In genomic region chr8:116944385-116944696, GRCm38 (mm10) we compare ENCODE assay signal across 8 mouse cellular contexts. TPM values are rescaled to one million over a fixed set of nuclear protein-coding genes. Genes with fewer than 3 reads are reported as not detected.
DNase-seq lines count a peak whose midpoint lies in the region; ATAC-seq and TF ChIP-seq lines count a peak whose summit lies in the region.

No protein-coding gene starts in this region.

- no peak for ATAC-seq in embryonic facial prominence, embryonic 14.5 days (ENCODE audit: low read depth)
- ATAC-seq in neural tube, embryonic 13.5 days (ENCODE audit: low read depth), result no peak

- peak overlapping the region; percentile 85 for H3K4me2 ChIP-seq in embryonic facial prominence, embryonic 14.5 days (ENCODE audit: low read depth, low read length)
- H3K4me2 ChIP-seq in neural tube, embryonic 13.5 days, result peak overlapping the region; percentile 96

- DNase-seq in left cerebral cortex, adult 2 months (ENCODE audit: extremely low spot score in 1 of 2, low spot score in 2 of 2), result no peak
- no peak for DNase-seq in left cerebral cortex, postnatal 10 days (ENCODE audit: extremely low spot score in 1 of 2, low spot score in 2 of 2)
- no peak for DNase-seq in embryonic facial prominence, embryonic 14.5 days (ENCODE audit: low spot score)
- no peak for DNase-seq in limb, embryonic 10.5 days (ENCODE audit: low spot score)
- DNase-seq in gastrocnemius, postnatal 4 days (ENCODE audit: low spot score in 2 of 2), result no peak
- no peak for DNase-seq in cerebellum, adult 8-10 months
- no peak for DNase-seq in frontal cortex, adult 2 months (ENCODE audit: extremely low spot score in 1 of 2, low spot score in 1 of 2)

- peak overlapping the region; percentile 89; the same call in 1 of the 2 replicates for H3K9ac ChIP-seq in embryonic facial prominence, embryonic 14.5 days (ENCODE audit: low read depth, low read length)
- peak overlapping the region; percentile 92 for H3K9ac ChIP-seq in neural tube, embryonic 13.5 days

- 0 out of 2 replicates have a peak, but pooled peaks cover 6% of the 10 kb centered on the region for H3K4me1 ChIP-seq in embryonic facial prominence, embryonic 14.5 days (ENCODE audit: control insufficient read depth, insufficient read depth, low read length)
- H3K4me1 ChIP-seq in limb, embryonic 10.5 days, result peaks cover 23% of the 10 kb centered on the region
- peaks cover 26% of the 10 kb centered on the region for H3K4me1 ChIP-seq in neural tube, embryonic 13.5 days (replicated peaks)

- H3K9me3 ChIP-seq in embryonic facial prominence, embryonic 14.5 days (ENCODE audit: control insufficient read depth, low read length), result no peaks in the 10 kb centered on the region
- no peaks in the 10 kb centered on the region for H3K9me3 ChIP-seq in limb, embryonic 10.5 days (replicated peaks)
- no peaks in the 10 kb centered on the region for H3K9me3 ChIP-seq in neural tube, embryonic 13.5 days

- peak overlapping the region; percentile 92 for H3K27ac ChIP-seq in left cerebral cortex, adult 2 months
- H3K27ac ChIP-seq in embryonic facial prominence, embryonic 14.5 days (replicated peaks; ENCODE audit: low read depth, low read length), result no peak overlapping the region
- H3K27ac ChIP-seq in limb, embryonic 10.5 days, result no peak overlapping the region
- H3K27ac ChIP-seq in neural tube, embryonic 13.5 days (replicated peaks), result no peak overlapping the region

- peaks cover 9% of the 10 kb centered on the region; the same call in 1 of the 2 replicates for H3K36me3 ChIP-seq in embryonic facial prominence, embryonic 14.5 days (ENCODE audit: control insufficient read depth, insufficient read depth, low read length)
- H3K36me3 ChIP-seq in limb, embryonic 10.5 days, result peaks cover 17% of the 10 kb centered on the region
- no peaks in the 10 kb centered on the region for H3K36me3 ChIP-seq in neural tube, embryonic 13.5 days

- TF ChIP-seq CTCF in left cerebral cortex, adult 2 months (IDR thresholded peaks at IDR 0.05), result no peak

- intact Hi-C loops in left cerebral cortex, adult 2 months (cut with DNase I), result loop anchor here (1.0 to 5.0 kb wide), 2 partner anchors 23 to 533 kb away; partner anchors contain the start of genes Cenpn and Cmc2
- intact Hi-C loops in left cerebral cortex, postnatal 10 days (cut with DNase I), result loop anchor here (5.0 kb wide), 1 partner anchor 33 kb away; the partner anchor contains the start of gene 1700030J22Rik

- H3K27me3 ChIP-seq in embryonic facial prominence, embryonic 14.5 days (replicated peaks; ENCODE audit: control insufficient read depth, insufficient read depth, low read length), result no peaks in the 10 kb centered on the region
- H3K27me3 ChIP-seq in limb, embryonic 10.5 days (ENCODE audit: low read depth, poor library complexity, severe bottlenecking), result no peaks in the 10 kb centered on the region
- H3K27me3 ChIP-seq in neural tube, embryonic 13.5 days, result no peaks in the 10 kb centered on the region

- 2% methylated on average over 4 of the region's 4 CpGs for WGBS in embryonic facial prominence, embryonic 14.5 days
- WGBS in limb, embryonic 10.5 days, result 22% methylated on average over 4 of the region's 4 CpGs
- 19% methylated on average over 4 of the region's 4 CpGs for WGBS in neural tube, embryonic 13.5 days

- H3K4me3 ChIP-seq in left cerebral cortex, adult 2 months, result peak overlapping the region; percentile 94
- peak overlapping the region; percentile 88 for H3K4me3 ChIP-seq in embryonic facial prominence, embryonic 14.5 days (ENCODE audit: low read depth, low read length)
- H3K4me3 ChIP-seq in limb, embryonic 10.5 days, result peak overlapping the region; percentile 96
- H3K4me3 ChIP-seq in neural tube, embryonic 13.5 days, result peak overlapping the region; percentile 96

RNA-seq across cellular contexts. Expression of gene Atmin, which starts 1.1 kb away (rescaled TPM):
- total RNA-seq in left cerebral cortex, adult 2 months (2021), result 10 to 100 TPM; 73.9 to 76.0 TPM
- total RNA-seq in left cerebral cortex, postnatal 10 days (2021), result 10 to 100 TPM; 32.4 to 34.1 TPM
- 11.1 and 12.7 TPM in 2 replicates for polyA plus RNA-seq in embryonic facial prominence, embryonic 14.5 days (2014; fragmentation: Nextera tagmentation; extraction: Ambion mirVana)
- 12.1 and 12.4 TPM in 2 replicates for polyA plus RNA-seq in limb, embryonic 10.5 days (2016; fragmentation: Nextera tagmentation; extraction: Ambion mirVana)
- 20.6 and 21.4 TPM in 2 replicates for polyA plus RNA-seq in neural tube, embryonic 13.5 days (2015; fragmentation: Nextera tagmentation; extraction: Ambion mirVana)
- total RNA-seq in gastrocnemius, postnatal 4 days (2021), result 10 to 100 TPM; 16.4 to 17.1 TPM
- 31.6 and 33.1 TPM in 2 replicates for polyA plus RNA-seq in frontal cortex, adult 2 months (2012; rRNA removed)

RNA-seq across cellular contexts. Expression of gene Cenpn, which starts 22.8 kb away (rescaled TPM):
- 1 to 10 TPM in 1 of 2 experiments, under 1 TPM in 1; 0.97 to 2.0 TPM for total RNA-seq in left cerebral cortex, adult 2 months (2021)
- total RNA-seq in left cerebral cortex, postnatal 10 days (2021), result 1 to 10 TPM; 2.3 to 3.3 TPM
- 27.9 and 31.7 TPM in 2 replicates for polyA plus RNA-seq in embryonic facial prominence, embryonic 14.5 days (2014; fragmentation: Nextera tagmentation; extraction: Ambion mirVana)
- polyA plus RNA-seq in limb, embryonic 10.5 days (2016; fragmentation: Nextera tagmentation; extraction: Ambion mirVana), result 60.4 and 62.6 TPM in 2 replicates
- 10.2 and 12.5 TPM in 2 replicates for polyA plus RNA-seq in neural tube, embryonic 13.5 days (2015; fragmentation: Nextera tagmentation; extraction: Ambion mirVana)
- 1 to 10 TPM; 8.7 to 8.9 TPM for total RNA-seq in gastrocnemius, postnatal 4 days (2021)
- 1.7 and 2.1 TPM in 2 replicates for polyA plus RNA-seq in frontal cortex, adult 2 months (2012; rRNA removed)

RNA-seq across cellular contexts. Expression of gene Cmc2, which starts 23.1 kb away (rescaled TPM):
- total RNA-seq in left cerebral cortex, adult 2 months (2021), result 10 to 100 TPM; 19.2 to 20.8 TPM
- 10 to 100 TPM in 1 of 2 experiments, 1 to 10 TPM in 1; 10.0 to 11.3 TPM for total RNA-seq in left cerebral cortex, postnatal 10 days (2021)
- polyA plus RNA-seq in embryonic facial prominence, embryonic 14.5 days (2014; fragmentation: Nextera tagmentation; extraction: Ambion mirVana), result 74.4 and 77.7 TPM in 2 replicates
- polyA plus RNA-seq in limb, embryonic 10.5 days (2016; fragmentation: Nextera tagmentation; extraction: Ambion mirVana), result 68.6 and 70.3 TPM in 2 replicates
- polyA plus RNA-seq in neural tube, embryonic 13.5 days (2015; fragmentation: Nextera tagmentation; extraction: Ambion mirVana), result 40.9 and 46.8 TPM in 2 replicates
- 10 to 100 TPM; 24.9 to 25.4 TPM for total RNA-seq in gastrocnemius, postnatal 4 days (2021)
- 18.6 and 19.8 TPM in 2 replicates for polyA plus RNA-seq in frontal cortex, adult 2 months (2012; rRNA removed)

RNA-seq across cellular contexts. Expression of gene 1700030J22Rik, which starts 34.4 kb away (rescaled TPM):
- total RNA-seq in left cerebral cortex, adult 2 months (2021), result 10 to 100 TPM; 11.5 to 14.3 TPM
- 10 to 100 TPM; 11.3 to 12.5 TPM for total RNA-seq in left cerebral cortex, postnatal 10 days (2021)
- polyA plus RNA-seq in embryonic facial prominence, embryonic 14.5 days (2014; fragmentation: Nextera tagmentation; extraction: Ambion mirVana), result 1.2 and 2.4 TPM in 2 replicates
- polyA plus RNA-seq in limb, embryonic 10.5 days (2016; fragmentation: Nextera tagmentation; extraction: Ambion mirVana), result 1.5 and 2.3 TPM in 2 replicates
- 4.9 and 6.5 TPM in 2 replicates for polyA plus RNA-seq in neural tube, embryonic 13.5 days (2015; fragmentation: Nextera tagmentation; extraction: Ambion mirVana)
- under 1 TPM; 0.18 to 0.34 TPM for total RNA-seq in gastrocnemius, postnatal 4 days (2021)
- 5.8 and 6.0 TPM in 2 replicates for polyA plus RNA-seq in frontal cortex, adult 2 months (2012; rRNA removed)

RNA-seq across cellular contexts. Expression of gene Gcsh, which starts 49.0 kb away (rescaled TPM):
- total RNA-seq in left cerebral cortex, adult 2 months (2021), result 10 to 100 TPM; 34.4 to 36.3 TPM
- 10 to 100 TPM; 43.3 to 43.7 TPM for total RNA-seq in left cerebral cortex, postnatal 10 days (2021)
- polyA plus RNA-seq in embryonic facial prominence, embryonic 14.5 days (2014; fragmentation: Nextera tagmentation; extraction: Ambion mirVana), result 105 and 116 TPM in 2 replicates
- polyA plus RNA-seq in limb, embryonic 10.5 days (2016; fragmentation: Nextera tagmentation; extraction: Ambion mirVana), result 175 and 200 TPM in 2 replicates
- polyA plus RNA-seq in neural tube, embryonic 13.5 days (2015; fragmentation: Nextera tagmentation; extraction: Ambion mirVana), result 111 and 114 TPM in 2 replicates
- 10 to 100 TPM; 40.1 to 41.6 TPM for total RNA-seq in gastrocnemius, postnatal 4 days (2021)
- polyA plus RNA-seq in frontal cortex, adult 2 months (2012; rRNA removed), result 96.3 and 97.9 TPM in 2 replicates
